ENCODE assay signal across 8 mouse cellular contexts in genomic region chr9:46150890-46151703, GRCm38 (mm10).
A peak's percentile ranks its signal among the peaks of the same experiment; 100 is the strongest.
DNase-seq lines count a peak whose midpoint lies in the region; ATAC-seq and TF ChIP-seq lines count a peak whose summit lies in the region.

No protein-coding gene starts in this region.

- TF ChIP-seq POLR2A in kidney, adult 2 months (IDR thresholded peaks at IDR 0.05; ENCODE audit: low read depth, low read length) = no peak

- H3K9me3 ChIP-seq in embryonic facial prominence, embryonic 15.5 days (replicated peaks) = no peaks in the 10 kb centered on the region
- no peaks in the 10 kb centered on the region for H3K9me3 ChIP-seq in forebrain, postnatal 0 days (ENCODE audit: low read length)

- H3K9ac ChIP-seq in embryonic facial prominence, embryonic 15.5 days = no peak overlapping the region
- H3K9ac ChIP-seq in forebrain, postnatal 0 days = no peak overlapping the region

- 50% methylated on average over 2 of the region's 2 CpGs for WGBS in kidney, adult 2 months
- WGBS in embryonic facial prominence, embryonic 15.5 days = 58% methylated on average over 2 of the region's 2 CpGs
- 72% methylated on average over 2 of the region's 2 CpGs for WGBS in forebrain, postnatal 0 days

- TF ChIP-seq CTCF in kidney, adult 2 months (conservative IDR thresholded peaks at IDR 0.05; ENCODE audit: insufficient read depth, insufficient read length, low read depth, low read length) = no peak
- TF ChIP-seq CTCF in forebrain, postnatal 0 days (IDR thresholded peaks at IDR 0.05; ENCODE audit: low read depth) = no peak

- H3K27ac ChIP-seq in kidney, adult 2 months (ENCODE audit: insufficient read depth, low read depth, low read length) = peak overlapping the region; percentile 44
- H3K27ac ChIP-seq in embryonic facial prominence, embryonic 15.5 days (replicated peaks) = peak overlapping the region; percentile 63
- no peak overlapping the region for H3K27ac ChIP-seq in forebrain, postnatal 0 days (ENCODE audit: low read depth, low read length)

- no peaks in the 10 kb centered on the region for H3K27me3 ChIP-seq in kidney, adult 2 months (replicated peaks; ENCODE audit: control insufficient read depth, insufficient read depth, low read length)
- H3K27me3 ChIP-seq in embryonic facial prominence, embryonic 15.5 days = no peaks in the 10 kb centered on the region
- no peaks in the 10 kb centered on the region for H3K27me3 ChIP-seq in forebrain, postnatal 0 days (ENCODE audit: insufficient read depth, low read length)

- peaks cover 39% of the 10 kb centered on the region for H3K4me1 ChIP-seq in kidney, adult 2 months (ENCODE audit: control insufficient read depth, insufficient read depth, low read length)
- peaks cover 34% of the 10 kb centered on the region for H3K4me1 ChIP-seq in embryonic facial prominence, embryonic 15.5 days
- H3K4me1 ChIP-seq in forebrain, postnatal 0 days (ENCODE audit: insufficient read depth) = no peaks in the 10 kb centered on the region

- DNase-seq in kidney, adult 2 months = no peak
- DNase-seq in kidney, postnatal 10 days = no peak
- DNase-seq in Muller cell, postnatal 12 days (ENCODE audit: inconsistent ontology term) = peak; percentile 61
- DNase-seq in naive thymus-derived CD4-positive, alpha-beta T cell, adult 2 months (ENCODE audit: low read depth) = peak; percentile 45
- DNase-seq in forebrain, postnatal 0 days = no peak
- DNase-seq in lung, postnatal 4 days = no peak

- H3K4me3 ChIP-seq in kidney, adult 2 months (ENCODE audit: insufficient read depth, low read depth, low read length) = no peak overlapping the region
- no peak overlapping the region for H3K4me3 ChIP-seq in embryonic facial prominence, embryonic 15.5 days (replicated peaks)
- no peak overlapping the region for H3K4me3 ChIP-seq in forebrain, postnatal 0 days (ENCODE audit: low read depth, low read length)

- H3K36me3 ChIP-seq in kidney, adult 2 months (ENCODE audit: control insufficient read depth, insufficient read depth, low read length) = no peaks in the 10 kb centered on the region
- H3K36me3 ChIP-seq in embryonic facial prominence, embryonic 15.5 days = no peaks in the 10 kb centered on the region
- H3K36me3 ChIP-seq in forebrain, postnatal 0 days (ENCODE audit: insufficient read depth) = no peaks in the 10 kb centered on the region

- H3K4me2 ChIP-seq in embryonic facial prominence, embryonic 15.5 days (replicated peaks) = no peak overlapping the region
- H3K4me2 ChIP-seq in forebrain, postnatal 0 days (ENCODE audit: low read depth) = no peak overlapping the region

- ATAC-seq in embryonic facial prominence, embryonic 15.5 days (ENCODE audit: insufficient number of reproducible peaks, low FRiP score, low TSS enrichment, low read depth) = no peak
- no peak; the same call in 1 of the 2 replicates for ATAC-seq in forebrain, postnatal 0 days
- no peak for ATAC-seq in megakaryocyte-erythroid progenitor cell, adult 5-6 weeks (replicated peaks; ENCODE audit: low FRiP score, low TSS enrichment, poor library complexity, severe bottlenecking)

Comparison
In these comparisons a context has a peak if more than half of its experiments do, and no peak if none do; other contexts are left out.
1. DNase-seq: peak in Muller cell, postnatal 12 days (single experiment) and naive thymus-derived CD4-positive, alpha-beta T cell, adult 2 months (single experiment); none in kidney, adult 2 months (single experiment), kidney, postnatal 10 days (single experiment), forebrain, postnatal 0 days (single experiment) and lung, postnatal 4 days (0 of 2).